Mouse (Mus musculus): ENCODE data around the gene Cldn14. TPM values are rescaled to one million over a fixed set of nuclear protein-coding genes. Genes with fewer than 3 reads are reported as not detected.
"Not testable (repeated sequence)": the region's sequence is repeated elsewhere in the genome, so short reads cannot be mapped to it uniquely, and the experiment has no call there.

The Cldn14 gene
- polyA plus RNA-seq, 1 experiment from 2014 or later, result not detected

DNA sequence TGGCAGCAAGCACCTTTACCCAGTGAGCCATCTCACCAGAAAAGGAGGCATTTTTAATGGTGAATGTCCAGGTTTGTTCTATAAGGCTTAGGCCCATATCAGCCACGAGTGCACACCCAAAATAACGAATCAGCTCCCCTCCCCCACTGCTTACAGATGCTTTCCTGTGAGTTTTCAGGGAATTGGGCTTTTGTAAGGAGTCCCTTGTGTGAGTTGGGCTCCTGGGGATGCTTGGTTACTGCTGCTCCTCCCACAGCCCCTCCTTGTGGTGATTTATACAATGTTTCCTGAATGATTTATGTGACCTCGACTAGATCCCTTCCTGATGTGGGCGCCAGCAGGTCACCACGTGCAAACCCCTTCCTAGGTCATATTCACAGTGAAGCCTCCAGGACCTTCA lies 9.7 kb downstream of the Cldn14 start:
- Histone ChIP-seq H3K9me3 (no peaks in the 10 kb centered on the region), H3K27me3 (replicated peaks) (no peaks in the 10 kb centered on the region), H3K4me1 (no peaks in the 10 kb centered on the region), H3K27ac (no peak overlapping the region), H3K4me2 (no peak overlapping the region), H3K9ac (no peak overlapping the region), H3K36me3 (replicated peaks) (no peaks in the 10 kb centered on the region), H3K4me3 (no peak overlapping the region)
- no peak for ATAC-seq (replicated peaks)
- WGBS, result 56% methylated on average over 5 of the region's 5 CpGs

DNA sequence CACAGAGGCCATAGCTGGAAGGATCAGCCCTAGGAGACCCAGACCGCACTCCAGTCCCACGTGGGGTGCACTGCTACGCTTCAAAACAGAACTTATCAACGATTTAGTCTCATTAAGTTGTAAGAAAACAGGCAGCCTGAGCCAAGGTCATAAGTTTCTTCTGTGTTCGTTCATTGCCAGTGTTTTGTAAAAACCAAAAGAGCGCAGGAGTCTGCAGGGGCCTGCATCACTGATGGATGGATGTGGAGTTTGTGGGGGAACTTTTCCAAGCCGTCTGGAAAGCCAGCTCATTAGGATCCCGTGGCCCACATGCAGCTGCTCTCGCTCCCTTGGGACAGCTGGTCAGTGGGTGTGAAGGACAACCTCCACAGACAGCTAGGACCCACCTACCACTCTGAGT lies 25.1 kb downstream of the Cldn14 start:
- no peak overlapping the region for H3K9ac ChIP-seq
- no peak overlapping the region for H3K4me3 ChIP-seq
- no peaks in the 10 kb centered on the region for H3K36me3 ChIP-seq (replicated peaks)
- no peak for ATAC-seq (replicated peaks)
- H3K9me3 ChIP-seq, result no peaks in the 10 kb centered on the region
- H3K4me2 ChIP-seq, result no peak overlapping the region
- H3K4me1 ChIP-seq, result no peaks in the 10 kb centered on the region
- no peak overlapping the region for H3K27ac ChIP-seq
- 79% methylated on average over 9 of the region's 9 CpGs for WGBS
- no peaks in the 10 kb centered on the region for H3K27me3 ChIP-seq (replicated peaks)

DNA sequence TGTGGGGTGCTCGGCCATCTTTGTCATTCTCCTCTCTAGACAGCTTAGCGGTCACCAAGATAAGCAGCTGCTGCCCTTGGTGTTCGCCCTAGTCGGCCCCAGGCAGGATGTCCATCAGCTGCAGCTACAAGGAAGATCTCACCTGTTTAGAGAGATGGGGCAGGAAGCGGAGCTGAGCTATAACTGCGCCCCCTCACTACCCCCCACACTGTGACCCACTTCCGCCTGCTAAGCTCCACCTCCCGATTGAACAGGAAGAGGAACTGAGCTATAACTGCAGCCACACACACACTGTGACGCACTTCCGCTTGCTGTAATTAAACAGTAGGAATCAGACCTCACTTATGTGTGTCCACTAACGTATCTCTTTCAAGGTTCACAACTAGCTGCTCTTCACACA lies 26.3 kb downstream of the Cldn14 start:
- H3K27me3 ChIP-seq (replicated peaks), result no peaks in the 10 kb centered on the region

GRCm38 (mm10) chr16:93981190-93981841 lies 27.3 kb downstream of the Cldn14 start:
- Histone ChIP-seq H3K27me3 (replicated peaks) (no peaks in the 10 kb centered on the region), H3K4me1 (no peaks in the 10 kb centered on the region), H3K36me3 (replicated peaks) (no peaks in the 10 kb centered on the region), H3K9me3 (no peaks in the 10 kb centered on the region), H3K4me3 (no peak overlapping the region), H3K4me2 (no peak overlapping the region), H3K9ac (no peak overlapping the region), H3K27ac (no peak overlapping the region)
- 64% methylated on average over 15 of the region's 15 CpGs for WGBS
- ATAC-seq (replicated peaks), result no peak

More for the DNA sequence above, 26.3 kb downstream of the Cldn14 start:
- H3K27ac ChIP-seq, result no peak overlapping the region
- whole genome bisulfite sequencing, result 90% methylated on average over 11 of the region's 11 CpGs
- no peak overlapping the region for H3K4me3 ChIP-seq
- H3K36me3 ChIP-seq (replicated peaks), result no peaks in the 10 kb centered on the region
- H3K4me1 ChIP-seq, result no peaks in the 10 kb centered on the region
- H3K4me2 ChIP-seq, result no peak overlapping the region
- no peaks in the 10 kb centered on the region for H3K9me3 ChIP-seq
- H3K9ac ChIP-seq, result no peak overlapping the region
- no peak for ATAC-seq (replicated peaks)

DNA sequence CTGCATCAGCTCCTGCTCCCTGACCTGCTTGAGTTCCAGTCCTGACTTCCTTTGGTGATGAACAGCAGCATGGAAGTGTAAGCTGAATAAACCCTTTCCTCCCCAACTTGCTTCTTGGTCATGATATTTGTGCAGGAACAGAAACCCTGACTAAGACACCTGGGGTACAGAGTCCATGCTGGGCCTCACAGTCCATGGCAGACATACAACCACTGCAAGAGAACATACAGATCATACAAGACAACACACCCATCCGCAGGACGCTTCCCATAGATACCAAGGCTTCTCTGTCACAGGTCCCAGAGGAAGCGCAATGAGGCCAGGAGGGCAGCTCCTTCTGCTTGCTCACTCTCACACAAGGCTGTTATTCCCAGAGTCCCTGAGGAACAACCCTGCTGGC lies 28.3 kb downstream of the Cldn14 start:
- H3K4me3 ChIP-seq; H3K4me2 ChIP-seq; H3K4me1 ChIP-seq; H3K9ac ChIP-seq; H3K9me3 ChIP-seq; H3K27me3 ChIP-seq (replicated peaks); ATAC-seq (replicated peaks); H3K27ac ChIP-seq; H3K36me3 ChIP-seq (replicated peaks): not testable (repeated sequence)
- 95% methylated on average over 3 of the region's 3 CpGs for WGBS

- Histone ChIP-seq H3K9ac (no peak overlapping the region), H3K27ac (no peak overlapping the region), H3K4me1 (no peaks in the 10 kb centered on the region), H3K9me3 (no peaks in the 10 kb centered on the region), H3K27me3 (replicated peaks) (no peaks in the 10 kb centered on the region), H3K4me2 (no peak overlapping the region), H3K36me3 (replicated peaks) (no peaks in the 10 kb centered on the region), H3K4me3 (no peak overlapping the region)
- WGBS, result 87% methylated on average over 2 of the region's 2 CpGs
- no peak for ATAC-seq (replicated peaks)
These were observed 29.3 kb downstream of the Cldn14 start for GRCm38 (mm10) chr16:93979316-93979715.

DNA sequence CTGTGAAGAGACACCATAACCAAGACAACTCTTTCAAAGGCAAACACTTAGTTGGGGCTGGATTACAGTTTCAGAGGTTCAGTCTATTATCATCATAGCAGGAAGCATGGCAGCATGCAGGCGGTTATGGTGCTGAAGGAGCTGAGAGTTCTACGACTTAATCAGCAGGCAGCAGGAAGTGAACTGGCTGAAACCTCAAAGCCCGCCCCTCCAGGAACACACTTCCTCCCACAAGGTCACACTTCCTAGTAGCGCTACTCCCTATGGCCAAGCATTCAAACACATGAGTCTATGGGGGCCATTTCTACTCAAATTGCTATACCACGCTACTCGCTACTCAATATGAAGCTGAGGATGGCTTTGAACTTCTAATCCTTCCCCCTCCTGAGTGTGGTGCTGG lies 31.1 kb downstream of the Cldn14 start:
- no peak for ATAC-seq (replicated peaks)
- Histone ChIP-seq H3K4me2 (no peak overlapping the region), H3K4me3 (no peak overlapping the region), H3K4me1 (no peaks in the 10 kb centered on the region), H3K36me3 (replicated peaks) (no peaks in the 10 kb centered on the region), H3K27me3 (replicated peaks) (no peaks in the 10 kb centered on the region), H3K27ac (no peak overlapping the region), H3K9me3 (no peaks in the 10 kb centered on the region), H3K9ac (no peak overlapping the region)
- 89% methylated on average over 6 of the region's 6 CpGs for WGBS

GRCm38 (mm10) chr16:93976907-93977306 lies 31.7 kb downstream of the Cldn14 start:
- 53% methylated on average over 3 of the region's 3 CpGs for WGBS
- Histone ChIP-seq H3K27me3 (replicated peaks) (no peaks in the 10 kb centered on the region), H3K36me3 (replicated peaks) (no peaks in the 10 kb centered on the region), H3K9me3 (no peaks in the 10 kb centered on the region), H3K9ac (no peak overlapping the region), H3K27ac (no peak overlapping the region), H3K4me2 (no peak overlapping the region), H3K4me1 (no peaks in the 10 kb centered on the region), H3K4me3 (no peak overlapping the region)
- ATAC-seq (replicated peaks), result no peak

- Histone ChIP-seq H3K4me2 (no peak overlapping the region), H3K27me3 (replicated peaks) (no peaks in the 10 kb centered on the region), H3K27ac (no peak overlapping the region), H3K9me3 (no peaks in the 10 kb centered on the region), H3K9ac (no peak overlapping the region), H3K36me3 (replicated peaks) (no peaks in the 10 kb centered on the region), H3K4me1 (no peaks in the 10 kb centered on the region), H3K4me3 (no peak overlapping the region)
- 82% methylated on average over 12 of the region's 12 CpGs for WGBS
- no peak for ATAC-seq (replicated peaks)
These were observed 33.2 kb downstream of the Cldn14 start for GRCm38 (mm10) chr16:93975430-93975829.

GRCm38 (mm10) chr16:93974278-93974677 lies 34.4 kb downstream of the Cldn14 start:
- Histone ChIP-seq H3K4me3 (no peak overlapping the region), H3K4me2 (no peak overlapping the region), H3K4me1 (no peaks in the 10 kb centered on the region), H3K9me3 (no peaks in the 10 kb centered on the region), H3K27ac (no peak overlapping the region), H3K9ac (no peak overlapping the region), H3K36me3 (replicated peaks) (no peaks in the 10 kb centered on the region), H3K27me3 (replicated peaks) (no peaks in the 10 kb centered on the region)
- ATAC-seq (replicated peaks), result no peak
- WGBS, result 69% methylated on average over 8 of the region's 8 CpGs

- no peak overlapping the region for H3K9ac ChIP-seq
- H3K36me3 ChIP-seq (replicated peaks), result no peaks in the 10 kb centered on the region
- 50% methylated on average over 5 of the region's 5 CpGs for WGBS
- no peaks in the 10 kb centered on the region for H3K4me1 ChIP-seq
- no peaks in the 10 kb centered on the region for H3K27me3 ChIP-seq (replicated peaks)
- ATAC-seq (replicated peaks), result no peak
- H3K27ac ChIP-seq, result no peak overlapping the region
- H3K4me3 ChIP-seq, result 0 out of 2 replicates have a peak overlapping the region, but pooled peaks have one; percentile 5
- peak overlapping the region; percentile 25 for H3K4me2 ChIP-seq
- H3K9me3 ChIP-seq, result no peaks in the 10 kb centered on the region
These were observed 35.1 kb downstream of the Cldn14 start for GRCm38 (mm10) chr16:93973554-93973953.

- H3K4me3 ChIP-seq, result 0 out of 2 replicates have a peak overlapping the region, but pooled peaks have one; percentile 5
- 31% methylated on average over 10 of the region's 10 CpGs for WGBS
These were observed 35.5 kb downstream of the Cldn14 start for GRCm38 (mm10) chr16:93973123-93973522.

GRCm38 (mm10) chr16:93971046-93971445 lies 37.6 kb downstream of the Cldn14 start:
- Histone ChIP-seq H3K27me3 (replicated peaks) (no peaks in the 10 kb centered on the region), H3K36me3 (replicated peaks) (no peaks in the 10 kb centered on the region), H3K4me1 (no peaks in the 10 kb centered on the region), H3K4me3 (no peak overlapping the region), H3K9ac (no peak overlapping the region), H3K9me3 (no peaks in the 10 kb centered on the region), H3K4me2 (no peak overlapping the region), H3K27ac (no peak overlapping the region)
- 75% methylated on average over 11 of the region's 11 CpGs for WGBS
- no peak for ATAC-seq (replicated peaks)

More at GRCm38 (mm10) chr16:93973123-93973522, 35.5 kb downstream of the Cldn14 start:
- H3K27ac ChIP-seq, result no peak overlapping the region
- no peaks in the 10 kb centered on the region for H3K27me3 ChIP-seq (replicated peaks)
- H3K36me3 ChIP-seq (replicated peaks), result no peaks in the 10 kb centered on the region
- H3K4me2 ChIP-seq, result peak overlapping the region; percentile 25
- no peak overlapping the region for H3K9ac ChIP-seq
- H3K9me3 ChIP-seq, result no peaks in the 10 kb centered on the region
- H3K4me1 ChIP-seq, result no peaks in the 10 kb centered on the region
- ATAC-seq (replicated peaks), result no peak
